Mouse (Mus musculus): ENCODE measurements around the gene Ddx21. TPM values are rescaled to one million over a fixed set of nuclear protein-coding genes. Genes with fewer than 3 reads are reported as not detected.

Ddx21 gene
- 8.5 and 11.4 TPM in 2 replicates for polyA plus RNA-seq (2012; rRNA removed)

DNA sequence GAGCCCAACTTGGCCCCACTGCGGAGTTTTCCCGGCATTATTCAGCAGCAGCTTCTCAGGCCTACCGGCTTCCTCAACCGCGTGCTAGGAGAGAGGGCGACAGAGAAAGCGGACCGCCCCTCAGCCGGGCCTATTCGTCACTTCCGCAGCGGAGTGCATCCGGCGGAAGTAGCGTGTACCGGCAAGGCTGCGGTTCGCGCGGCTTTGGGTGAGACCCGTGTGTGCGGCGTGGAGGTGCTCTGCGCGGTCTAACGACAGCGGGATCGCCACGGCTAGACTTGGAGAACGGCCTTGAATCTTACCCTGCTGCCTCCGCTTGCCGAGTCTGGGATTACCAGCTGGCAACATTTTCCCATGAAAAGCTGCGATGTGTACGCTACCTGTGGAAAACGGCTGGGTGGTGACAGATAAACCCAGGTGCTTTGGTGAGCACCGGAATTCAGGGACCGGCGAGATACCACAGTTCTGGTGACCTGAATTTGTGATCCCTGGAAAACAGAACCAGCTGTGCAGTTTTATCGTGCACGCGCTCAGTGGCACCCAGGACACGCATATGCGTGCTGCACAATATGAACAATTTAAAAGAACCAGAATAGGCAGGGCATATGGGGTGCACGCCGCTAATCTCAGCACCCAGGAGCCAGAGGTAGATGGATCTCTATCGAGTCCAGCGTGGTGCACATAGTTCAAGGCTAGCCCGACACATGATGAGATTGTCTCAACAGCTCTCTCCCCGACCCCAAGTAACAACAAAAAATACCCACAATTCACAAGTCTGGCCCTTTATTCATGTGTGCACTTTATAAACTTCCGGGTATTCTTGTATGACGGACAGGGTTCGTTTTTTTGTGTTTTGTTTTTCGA lies at the start of gene Ddx21:
Gene Ddx21, minus strand, starts transcription at position 105 of the 864 bp plus-strand sequence.

DNA sequence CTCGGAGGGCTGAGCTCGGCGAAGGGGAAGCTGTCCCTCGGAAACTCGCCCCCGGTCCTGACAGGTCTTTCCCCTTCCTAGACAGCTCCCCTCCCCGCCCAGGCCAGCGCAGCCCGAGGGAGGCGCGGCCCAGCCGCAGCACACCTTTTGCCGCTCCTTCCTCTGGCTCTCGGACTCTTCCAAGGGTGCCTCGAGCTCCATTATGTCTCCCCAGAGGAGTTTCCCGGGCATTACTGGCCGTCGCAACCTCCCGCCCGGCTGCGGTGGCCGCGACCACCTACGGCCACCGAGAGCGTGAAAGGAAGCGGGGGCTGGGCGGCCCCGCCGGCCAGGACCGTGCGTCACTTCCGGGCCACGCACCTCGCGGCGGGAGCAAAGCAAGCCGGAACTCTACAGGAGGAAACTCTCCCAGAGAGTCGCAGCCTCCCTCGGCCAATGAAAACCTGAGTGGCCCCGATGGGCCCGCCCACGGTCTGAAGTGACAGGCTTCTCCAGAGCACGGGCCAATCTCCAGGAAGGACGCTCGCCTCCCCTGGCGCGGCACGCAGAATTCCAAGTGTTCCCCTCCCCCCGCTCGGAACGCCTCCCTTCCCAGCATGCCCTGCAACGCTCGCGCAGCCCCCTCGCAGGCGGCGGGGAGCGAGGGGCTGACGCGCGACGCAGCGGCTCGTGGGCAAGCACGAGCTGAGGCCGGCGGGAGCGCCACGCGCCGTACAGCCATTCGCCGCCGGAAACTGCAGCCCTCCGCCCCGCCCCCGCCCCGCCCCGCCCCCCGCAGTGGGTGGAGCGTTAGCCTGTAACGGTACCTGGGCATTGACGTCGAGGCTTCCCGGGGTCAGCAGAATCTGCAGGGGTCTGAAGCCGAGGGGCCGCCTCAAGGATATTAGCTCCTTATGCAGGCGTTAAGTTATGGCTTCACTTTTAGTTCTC lies 49.1 kb upstream of the Ddx21 start, which contains the start of gene Ddx50:
Gene Ddx50, minus strand, starts transcription at position 338 of the 930 bp plus-strand sequence.

DNA sequence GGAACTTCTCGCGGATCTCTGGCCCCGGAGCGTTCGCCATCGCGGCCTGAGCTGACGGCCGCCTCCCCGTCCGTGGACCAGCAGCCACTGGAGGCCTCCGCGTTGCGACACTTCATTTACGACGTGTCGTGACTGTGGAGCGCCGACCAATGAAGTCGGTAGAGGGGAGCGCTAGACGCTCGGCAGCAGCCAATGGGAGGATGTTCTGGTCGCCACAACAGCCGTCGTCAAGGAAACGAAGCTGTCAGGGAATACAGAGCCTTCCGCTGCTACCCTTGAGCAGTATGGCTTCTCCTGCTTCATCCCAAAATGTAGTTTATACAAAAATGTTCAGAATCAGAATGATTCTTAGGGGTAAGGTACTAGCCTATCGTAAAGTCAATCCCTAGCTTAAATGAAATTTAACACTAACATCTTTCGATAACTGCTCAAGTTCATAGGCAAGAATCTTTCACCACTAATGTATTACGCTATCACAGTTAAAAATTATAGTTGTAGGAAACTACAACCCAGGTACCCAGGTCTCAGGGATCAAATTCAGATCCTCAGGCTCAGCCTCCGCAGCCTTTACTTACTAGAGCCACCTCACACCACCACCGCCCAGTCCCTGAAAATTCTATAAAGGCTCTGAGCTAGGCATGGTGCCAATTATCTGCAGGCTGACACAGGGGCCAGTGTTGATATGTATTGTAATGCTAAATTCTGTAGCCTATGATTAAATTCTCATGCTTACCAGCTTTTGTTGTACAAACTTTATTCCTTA lies 23.6 kb downstream of the Ddx21 start, which contains the start of gene Kif1bp:
Gene Kif1bp, minus strand, starts transcription at position 120 of the 763 bp plus-strand sequence.

Other genes starting within 250 kb of the Ddx21 start
- 37.8 and 40.4 TPM in 2 replicates for gene Hk1, start 222.4 kb downstream of the Ddx21 start, polyA plus RNA-seq (2012; rRNA removed)
- gene Hkdc1, start 179.8 kb downstream of the Ddx21 start, polyA plus RNA-seq (2012; rRNA removed) = 0.07 and 0.08 TPM in 2 replicates
- gene 4930507D05Rik, start 152.8 kb downstream of the Ddx21 start, polyA plus RNA-seq (2012; rRNA removed) = 0.10 and 0.14 TPM in 2 replicates
- 16.6 and 18.3 TPM in 2 replicates for gene Supv3l1, start 152.5 kb downstream of the Ddx21 start, polyA plus RNA-seq (2012; rRNA removed)
- gene Vps26a, start 115.5 kb downstream of the Ddx21 start, polyA plus RNA-seq (2012; rRNA removed) = 4.1 and 4.8 TPM in 2 replicates
- 5.7 and 7.3 TPM in 2 replicates for gene Srgn, start 74.8 kb downstream of the Ddx21 start, polyA plus RNA-seq (2012; rRNA removed)
- gene Kif1bp, start 23.8 kb downstream of the Ddx21 start, polyA plus RNA-seq (2012; rRNA removed) = 68.2 and 81.5 TPM in 2 replicates
- 6.3 and 9.4 TPM in 2 replicates for gene Ddx50, start 48.9 kb upstream of the Ddx21 start, polyA plus RNA-seq (2012; rRNA removed)
- gene Stox1, start 123.8 kb upstream of the Ddx21 start, polyA plus RNA-seq (2012; rRNA removed) = 0.98 TPM in 2 replicates
- gene Ccar1, start 190.0 kb upstream of the Ddx21 start, polyA plus RNA-seq (2012; rRNA removed) = 60.5 and 127 TPM in 2 replicates

All from ovary, adult 2 months (tissue).